In the genomic region with DNA sequence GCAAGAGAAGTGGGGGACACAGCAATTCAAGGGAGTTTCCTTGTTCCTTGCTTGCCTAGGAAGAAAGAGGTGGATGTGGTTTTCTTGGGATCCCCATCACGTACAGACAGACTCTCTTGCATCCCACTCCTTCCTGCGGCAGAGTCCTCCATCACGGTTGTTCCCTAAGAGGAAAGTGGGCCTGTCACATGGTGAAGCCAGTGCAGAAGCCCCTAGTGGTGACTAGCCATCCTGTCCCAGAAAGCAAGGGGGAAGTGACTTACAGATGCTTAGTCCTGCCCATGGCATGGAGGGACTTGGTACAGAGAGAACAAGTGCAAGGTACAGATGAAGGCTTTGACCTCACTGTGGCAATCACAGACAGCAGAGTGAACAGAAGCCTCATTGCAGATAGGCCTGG, we compare ENCODE assay signal across 13 mouse cellular contexts.
DNase-seq lines count a peak whose midpoint lies in the region; ATAC-seq and TF ChIP-seq lines count a peak whose summit lies in the region.
"Had no signal": no experiment of that assay in that cellular context is flagged by ENCODE, and none has a peak within 500 bp of the region (broad histone marks: within the 10 kb centered on the region; RNA-seq: fewer than 3 reads in every experiment).

No protein-coding gene starts in this region.

- H3K27me3 ChIP-seq in heart, embryonic 14.5 days (ENCODE audit: control insufficient read depth, insufficient read depth, low read length) = no peaks in the 10 kb centered on the region
- H3K27me3 ChIP-seq in embryonic facial prominence, embryonic 10.5 days (replicated peaks; ENCODE audit: low read depth, poor library complexity, severe bottlenecking) = 0 out of 2 replicates have a peak, but pooled peaks cover 3% of the 10 kb centered on the region
- H3K27me3 ChIP-seq: embryonic facial prominence, embryonic 12.5 days; forebrain, embryonic 13.5 days; neural tube, embryonic 15.5 days had no signal

- intact Hi-C loops in heart, postnatal 36 days (cut with DNase I) = no loop called here

- no peak overlapping the region for H3K4me2 ChIP-seq in heart, embryonic 14.5 days (ENCODE audit: low read length)
- H3K4me2 ChIP-seq: embryonic facial prominence, embryonic 12.5 days; forebrain, embryonic 13.5 days; neural tube, embryonic 15.5 days had no signal

- peaks cover 13 to 16% of the 10 kb centered on the region in 2 experiments for H3K4me1 ChIP-seq in heart, embryonic 14.5 days (ENCODE audit: control insufficient read depth in 2 of 2, insufficient read depth in 2 of 2, low read length in 2 of 2)
- H3K4me1 ChIP-seq in embryonic facial prominence, embryonic 10.5 days = peaks cover 17% of the 10 kb centered on the region
- H3K4me1 ChIP-seq: embryonic facial prominence, embryonic 12.5 days had no signal

- no peak overlapping the region for H3K4me3 ChIP-seq in heart, embryonic 14.5 days (ENCODE audit: control insufficient read depth in 1 of 2, insufficient read depth in 1 of 2, low read depth in 1 of 2, low read length in 2 of 2)
- H3K4me3 ChIP-seq in layer of hippocampus, adult 2 months = no peak overlapping the region
- H3K4me3 ChIP-seq in embryonic facial prominence, embryonic 10.5 days = no peak overlapping the region
- H3K4me3 ChIP-seq: embryonic facial prominence, embryonic 12.5 days; forebrain, embryonic 13.5 days; neural tube, embryonic 15.5 days had no signal

- H3K9ac ChIP-seq in heart, embryonic 14.5 days (ENCODE audit: low read length) = no peak overlapping the region
- H3K9ac ChIP-seq: embryonic facial prominence, embryonic 12.5 days; forebrain, embryonic 13.5 days; neural tube, embryonic 15.5 days had no signal

- H3K27ac ChIP-seq in heart, embryonic 14.5 days (replicated peaks in 1 of 2; ENCODE audit: control insufficient read depth in 1 of 2, insufficient read depth in 1 of 2, low read depth in 2 of 2, low read length in 2 of 2) = peak overlapping the region; percentile 36 to 62
- H3K27ac ChIP-seq in layer of hippocampus, adult 2 months = peak overlapping the region; percentile 64; the same call in 1 of the 2 replicates
- H3K27ac ChIP-seq in embryonic facial prominence, embryonic 10.5 days (replicated peaks) = peak overlapping the region; percentile 44; the same call in 1 of the 2 replicates
- H3K27ac ChIP-seq: embryonic facial prominence, embryonic 12.5 days; neural tube, embryonic 15.5 days had no signal

- H3K9me3 ChIP-seq in heart, embryonic 14.5 days (ENCODE audit: control insufficient read depth, low read length) = no peaks in the 10 kb centered on the region
- no peaks in the 10 kb centered on the region for H3K9me3 ChIP-seq in embryonic facial prominence, embryonic 10.5 days
- H3K9me3 ChIP-seq: embryonic facial prominence, embryonic 12.5 days; forebrain, embryonic 13.5 days; neural tube, embryonic 15.5 days had no signal

- 72% methylated on average over 3 of the region's 3 CpGs for WGBS in heart, embryonic 14.5 days
- WGBS in embryonic facial prominence, embryonic 10.5 days = 76% methylated on average over 3 of the region's 3 CpGs

- H3K36me3 ChIP-seq in heart, embryonic 14.5 days (ENCODE audit: control insufficient read depth, insufficient read depth, low read length) = no peaks in the 10 kb centered on the region
- no peaks in the 10 kb centered on the region for H3K36me3 ChIP-seq in embryonic facial prominence, embryonic 10.5 days (replicated peaks)
- H3K36me3 ChIP-seq: embryonic facial prominence, embryonic 12.5 days; neural tube, embryonic 15.5 days had no signal

- peak; percentile 60 for TF ChIP-seq CTCF in layer of hippocampus, adult 2 months (conservative IDR thresholded peaks at IDR 0.05)

- DNase-seq in heart, postnatal 36 days = no peak
- no peak for DNase-seq in layer of hippocampus, adult 2 months (ENCODE audit: low spot score in 2 of 2)
- no peak for DNase-seq in layer of hippocampus, adult 11-12 months (ENCODE audit: low spot score)
- peak; percentile 55 for DNase-seq in ES-CJ7 (ENCODE audit: low read depth, low spot score)
- no peak for DNase-seq in embryonic facial prominence, embryonic 10.5 days (ENCODE audit: low spot score)
- DNase-seq in thymus, postnatal 36 days = no peak
- no peak for DNase-seq in urinary bladder, postnatal 36 days (ENCODE audit: low spot score in 2 of 2)
- DNase-seq: cerebellum, adult 8-10 months; right cerebral cortex, postnatal 4 days had no signal

- no peak for ATAC-seq in heart, embryonic 14.5 days (ENCODE audit: insufficient number of reproducible peaks, insufficient read depth, low FRiP score, low read depth)
